20 mouse cellular contexts compared by ENCODE assay signal in the genomic region with DNA sequence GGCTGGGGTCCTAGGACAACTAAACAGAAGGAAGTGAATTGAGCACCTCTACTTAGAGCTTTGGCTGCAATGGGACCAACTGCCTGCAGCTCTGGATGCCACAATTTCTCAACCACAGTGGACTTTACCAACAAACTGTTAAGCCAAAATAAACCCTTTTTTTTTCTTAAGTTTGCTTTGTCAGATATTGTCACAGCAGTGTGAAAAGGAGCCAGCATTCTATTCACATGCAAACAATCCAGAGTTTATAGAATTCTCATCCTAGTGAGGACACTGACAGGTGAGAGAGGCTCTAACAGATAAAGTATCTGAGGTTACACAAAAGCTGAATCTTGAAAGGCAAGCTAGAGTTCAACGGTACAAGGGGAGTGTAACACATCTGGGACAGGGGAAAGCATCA. TPM values are rescaled to one million over a fixed set of nuclear protein-coding genes. Genes with fewer than 3 reads are reported as not detected.
DNase-seq lines count a peak whose midpoint lies in the region; ATAC-seq and TF ChIP-seq lines count a peak whose summit lies in the region.
"Had no signal": no experiment of that assay in that cellular context is flagged by ENCODE, and none has a peak within 500 bp of the region (broad histone marks: within the 10 kb centered on the region; RNA-seq: fewer than 3 reads in every experiment).

No protein-coding gene starts in this region.

- TF ChIP-seq POLR2A in CH12.LX (IDR thresholded peaks at IDR 0.05; ENCODE audit: low read depth, low read length), result no peak

- no peaks in the 10 kb centered on the region for H3K27me3 ChIP-seq in forebrain, embryonic 13.5 days
- H3K27me3 ChIP-seq in forebrain, embryonic 10.5 days (ENCODE audit: poor library complexity, severe bottlenecking), result no peaks in the 10 kb centered on the region
- no peaks in the 10 kb centered on the region for H3K27me3 ChIP-seq in hindbrain, embryonic 15.5 days
- H3K27me3 ChIP-seq in hindbrain, embryonic 12.5 days, result no peaks in the 10 kb centered on the region
- no peaks in the 10 kb centered on the region for H3K27me3 ChIP-seq in CH12.LX (replicated peaks)
- H3K27me3 ChIP-seq in liver, embryonic 14.5 days (ENCODE audit: control insufficient read depth, insufficient read depth, low read length), result no peaks in the 10 kb centered on the region
- H3K27me3 ChIP-seq: embryonic facial prominence, embryonic 15.5 days; heart, embryonic 13.5 days; Patski had no signal

- H3K9me3 ChIP-seq in forebrain, embryonic 13.5 days (replicated peaks), result no peaks in the 10 kb centered on the region
- H3K9me3 ChIP-seq in forebrain, embryonic 10.5 days, result no peaks in the 10 kb centered on the region
- no peaks in the 10 kb centered on the region for H3K9me3 ChIP-seq in hindbrain, embryonic 15.5 days
- no peaks in the 10 kb centered on the region for H3K9me3 ChIP-seq in hindbrain, embryonic 12.5 days (replicated peaks)
- H3K9me3 ChIP-seq in CH12.LX (replicated peaks; ENCODE audit: low read length), result no peaks in the 10 kb centered on the region
- H3K9me3 ChIP-seq in liver, embryonic 14.5 days (ENCODE audit: control insufficient read depth, low read length), result no peaks in the 10 kb centered on the region
- H3K9me3 ChIP-seq: embryonic facial prominence, embryonic 15.5 days; heart, embryonic 13.5 days had no signal

- 88% methylated on average over 1 of the region's 1 CpGs for WGBS in forebrain, embryonic 13.5 days
- 95% methylated on average over 1 of the region's 1 CpGs for WGBS in forebrain, embryonic 10.5 days
- WGBS in hindbrain, embryonic 15.5 days, result 92% methylated on average over 1 of the region's 1 CpGs
- 87% methylated on average over 1 of the region's 1 CpGs for WGBS in hindbrain, embryonic 12.5 days
- WGBS in liver, embryonic 14.5 days (ENCODE audit: insufficient replicate concordance), result 61% methylated on average over 1 of the region's 1 CpGs

- no peak for TF ChIP-seq CTCF in CH12.LX (conservative IDR thresholded peaks at IDR 0.05 in 1 of 2, IDR thresholded peaks at IDR 0.05 in 1 of 2; ENCODE audit: low read depth in 2 of 2, low read length in 2 of 2)
- no peak for TF ChIP-seq CTCF in liver, embryonic 14.5 days (IDR thresholded peaks at IDR 0.05; ENCODE audit: low read depth)

- no peak for ATAC-seq in forebrain, embryonic 13.5 days
- no peak for ATAC-seq in hindbrain, embryonic 15.5 days (ENCODE audit: low FRiP score, low read depth)
- no peak for ATAC-seq in hindbrain, embryonic 12.5 days (ENCODE audit: low FRiP score)
- ATAC-seq in liver, embryonic 14.5 days (ENCODE audit: insufficient read depth), result no peak
- no peak for ATAC-seq in megakaryocyte progenitor cell, adult 5-6 weeks (replicated peaks; ENCODE audit: poor library complexity)
- ATAC-seq: activated CD4-positive, CD25-positive, alpha-beta regulatory T cell, adult 4 months; intestine, embryonic 16.5 days; Patski had no signal

- no peak overlapping the region for H3K4me3 ChIP-seq in forebrain, embryonic 13.5 days
- no peak overlapping the region for H3K4me3 ChIP-seq in forebrain, embryonic 10.5 days
- H3K4me3 ChIP-seq in hindbrain, embryonic 15.5 days, result no peak overlapping the region
- H3K4me3 ChIP-seq in hindbrain, embryonic 12.5 days, result no peak overlapping the region
- H3K4me3 ChIP-seq in CH12.LX (replicated peaks in 1 of 3; ENCODE audit: low read depth in 2 of 3, low read length in 2 of 3, poor library complexity in 1 of 3), result no peak overlapping the region
- H3K4me3 ChIP-seq in liver, embryonic 14.5 days (ENCODE audit: insufficient read depth in 1 of 2, low read depth in 2 of 2, low read length in 2 of 2), result no peak overlapping the region
- H3K4me3 ChIP-seq: embryonic facial prominence, embryonic 15.5 days; heart, embryonic 13.5 days had no signal

- no peak overlapping the region for H3K27ac ChIP-seq in forebrain, embryonic 13.5 days
- H3K27ac ChIP-seq in forebrain, embryonic 10.5 days, result no peak overlapping the region
- no peak overlapping the region for H3K27ac ChIP-seq in hindbrain, embryonic 15.5 days (replicated peaks)
- H3K27ac ChIP-seq in hindbrain, embryonic 12.5 days, result no peak overlapping the region
- H3K27ac ChIP-seq in CH12.LX (ENCODE audit: insufficient read depth, low read depth), result no peak overlapping the region
- H3K27ac ChIP-seq in liver, embryonic 14.5 days, result no peak overlapping the region
- H3K27ac ChIP-seq: embryonic facial prominence, embryonic 15.5 days; heart, embryonic 13.5 days had no signal

- DNase-seq in forebrain, embryonic 10.5 days (ENCODE audit: extremely low spot score, low spot score), result no peak
- no peak for DNase-seq in CH12.LX (ENCODE audit: extremely low read depth)
- no peak for DNase-seq in liver, embryonic 14.5 days (ENCODE audit: low read depth in 3 of 3, low spot score in 3 of 3)
- no peak for DNase-seq in adrenal gland, adult 2 months
- DNase-seq: adrenal gland, postnatal 25 days; cerebellum, adult 18-20 months; cerebellum, adult 9-11 months; cerebellum, postnatal 36 days; embryo, embryonic 11 days; gastrocnemius, postnatal 14 days; heart, postnatal 36 days had no signal

- peaks cover 64% of the 10 kb centered on the region for H3K79me2 ChIP-seq in CH12.LX (replicated peaks; ENCODE audit: control insufficient read depth, extremely low read depth, insufficient read depth, poor library complexity, severe bottlenecking)

- no peak for TF ChIP-seq EP300 in CH12.LX (IDR thresholded peaks at IDR 0.05; ENCODE audit: low read length)
- TF ChIP-seq EP300 in liver, embryonic 14.5 days (IDR thresholded peaks at IDR 0.05; ENCODE audit: low read depth), result no peak

- peak overlapping the region; percentile 4 for H3K4me2 ChIP-seq in forebrain, embryonic 13.5 days
- peak overlapping the region; percentile 70; the same call in 1 of the 2 replicates for H3K4me2 ChIP-seq in hindbrain, embryonic 15.5 days
- H3K4me2 ChIP-seq in hindbrain, embryonic 12.5 days (replicated peaks), result no peak overlapping the region
- H3K4me2 ChIP-seq in CH12.LX (ENCODE audit: insufficient read depth, low read depth, poor library complexity, severe bottlenecking), result 0 out of 2 replicates have a peak overlapping the region, but pooled peaks have one; percentile 44
- H3K4me2 ChIP-seq in liver, embryonic 14.5 days (ENCODE audit: low read depth), result peak overlapping the region; percentile 93

- peaks cover 23% of the 10 kb centered on the region for H3K36me3 ChIP-seq in forebrain, embryonic 13.5 days (ENCODE audit: poor library complexity, severe bottlenecking)
- H3K36me3 ChIP-seq in forebrain, embryonic 10.5 days (replicated peaks), result peaks cover 42% of the 10 kb centered on the region
- H3K36me3 ChIP-seq in hindbrain, embryonic 15.5 days, result peaks cover 12% of the 10 kb centered on the region
- H3K36me3 ChIP-seq in hindbrain, embryonic 12.5 days, result peaks cover 15% of the 10 kb centered on the region
- H3K36me3 ChIP-seq in CH12.LX (replicated peaks in 1 of 2; ENCODE audit: control insufficient read depth in 1 of 2, insufficient read depth in 1 of 2, low read length in 1 of 2), result peaks cover 17 to 60% of the 10 kb centered on the region in 2 experiments
- H3K36me3 ChIP-seq in liver, embryonic 14.5 days (replicated peaks; ENCODE audit: control insufficient read depth, insufficient read depth, low read depth), result peaks cover 15% of the 10 kb centered on the region

- dilution Hi-C loops in CH12.LX (cut with MboI; ENCODE audit: extremely low pct_ligation_motif_present, extremely low pct_unique_long_range_greater_than_20kb, low sequenced_read_pairs), result no loop called here

- no peak for TF ChIP-seq RAD21 in CH12.LX (IDR thresholded peaks at IDR 0.05; ENCODE audit: low read depth, low read length)

- peaks cover 40% of the 10 kb centered on the region for H3K4me1 ChIP-seq in forebrain, embryonic 13.5 days
- H3K4me1 ChIP-seq in forebrain, embryonic 10.5 days, result peaks cover 39% of the 10 kb centered on the region
- peaks cover 43% of the 10 kb centered on the region for H3K4me1 ChIP-seq in hindbrain, embryonic 15.5 days (replicated peaks)
- peaks cover 30% of the 10 kb centered on the region for H3K4me1 ChIP-seq in hindbrain, embryonic 12.5 days
- peaks cover 8 to 47% of the 10 kb centered on the region in 2 experiments for H3K4me1 ChIP-seq in CH12.LX (ENCODE audit: control insufficient read depth in 1 of 2, insufficient read depth in 2 of 2)
- H3K4me1 ChIP-seq in liver, embryonic 14.5 days (replicated peaks; ENCODE audit: control insufficient read depth in 2 of 2, insufficient read depth in 2 of 2, low read length in 1 of 2), result peaks cover 10 to 19% of the 10 kb centered on the region in 2 experiments

- no peak overlapping the region for H3K9ac ChIP-seq in forebrain, embryonic 13.5 days
- no peak overlapping the region for H3K9ac ChIP-seq in hindbrain, embryonic 15.5 days
- H3K9ac ChIP-seq in hindbrain, embryonic 12.5 days, result no peak overlapping the region
- H3K9ac ChIP-seq in CH12.LX (ENCODE audit: insufficient read depth, low read depth), result peak overlapping the region; percentile 13; the same call in 1 of the 2 replicates
- H3K9ac ChIP-seq in liver, embryonic 14.5 days (replicated peaks), result no peak overlapping the region; the same call in 1 of the 2 replicates
- H3K9ac ChIP-seq: embryonic facial prominence, embryonic 15.5 days; heart, embryonic 13.5 days had no signal

- in situ Hi-C loops in CH12.LX (cut with MboI; ENCODE audit: low pct_ligation_motif_present, low pct_unique_long_range_greater_than_20kb, low sequenced_read_pairs), result no loop called here

RNA-seq across cellular contexts. Expression of a gene that starts 2.4 kb away (rescaled TPM):
- 51.3 and 53.5 TPM in 2 replicates for polyA plus RNA-seq in forebrain, embryonic 13.5 days (2015; fragmentation: Nextera tagmentation; extraction: Ambion mirVana)
- polyA plus RNA-seq in forebrain, embryonic 10.5 days (2016; fragmentation: Nextera tagmentation; extraction: Ambion mirVana), result 67.8 and 73.9 TPM in 2 replicates
- 36.2 TPM in 2 replicates for polyA plus RNA-seq in hindbrain, embryonic 15.5 days (2015; fragmentation: Nextera tagmentation; extraction: Ambion mirVana)
- polyA plus RNA-seq in hindbrain, embryonic 12.5 days (2016; fragmentation: Nextera tagmentation; extraction: Ambion mirVana), result 49.7 and 53.4 TPM in 2 replicates
- total RNA-seq in CH12.LX (2012; rRNA removed) (23.4 and 32.7 TPM in 2 replicates), CH12.LX (2014; rRNA removed) (36.3 and 38.1 TPM in 2 replicates)
- polyA plus RNA-seq in CH12.LX (2012; ENCODE audit: insufficient read length, low read depth), result 35.6 and 37.9 TPM in 2 replicates
- polyA plus RNA-seq in liver, embryonic 14.5 days (2012; rRNA removed), result 8.0 and 13.3 TPM in 2 replicates
- polyA plus RNA-seq in liver, embryonic 14.5 days (2014; fragmentation: Nextera tagmentation; extraction: Ambion mirVana), result 14.7 and 15.8 TPM in 2 replicates
- total RNA-seq in megakaryocyte progenitor cell, adult 5-6 weeks (2015), result 26.4 and 30.6 TPM in 2 replicates
- total RNA-seq in megakaryocyte progenitor cell, adult 5-6 weeks (2017), result 32.4 and 40.0 TPM in 2 replicates
- 10 to 100 TPM; 16.8 to 22.5 TPM for total RNA-seq in adrenal gland, adult 2 months (2021)
- polyA plus RNA-seq in adrenal gland, adult 2 months (2012; rRNA removed), result 0.71 and 1.2 TPM in 2 replicates

RNA-seq across cellular contexts. Expression of a gene that starts 2.6 kb away (rescaled TPM):
- 36.9 and 37.8 TPM in 2 replicates for polyA plus RNA-seq in forebrain, embryonic 13.5 days (2015; fragmentation: Nextera tagmentation; extraction: Ambion mirVana)
- polyA plus RNA-seq in forebrain, embryonic 10.5 days (2016; fragmentation: Nextera tagmentation; extraction: Ambion mirVana), result 32.4 and 42.5 TPM in 2 replicates
- 29.4 and 31.7 TPM in 2 replicates for polyA plus RNA-seq in hindbrain, embryonic 15.5 days (2015; fragmentation: Nextera tagmentation; extraction: Ambion mirVana)
- polyA plus RNA-seq in hindbrain, embryonic 12.5 days (2016; fragmentation: Nextera tagmentation; extraction: Ambion mirVana), result 41.1 and 44.8 TPM in 2 replicates
- 32.7 and 44.2 TPM in 2 replicates for total RNA-seq in CH12.LX (2012; rRNA removed)
- total RNA-seq in CH12.LX (2014; rRNA removed), result 132 TPM in 2 replicates
- 85.9 and 95.0 TPM in 2 replicates for polyA plus RNA-seq in CH12.LX (2012; ENCODE audit: insufficient read length, low read depth)
- 9.4 and 10.4 TPM in 2 replicates for polyA plus RNA-seq in liver, embryonic 14.5 days (2012; rRNA removed)
- polyA plus RNA-seq in liver, embryonic 14.5 days (2014; fragmentation: Nextera tagmentation; extraction: Ambion mirVana), result 35.7 and 36.9 TPM in 2 replicates
- 30.7 and 33.0 TPM in 2 replicates for total RNA-seq in megakaryocyte progenitor cell, adult 5-6 weeks (2015)
- total RNA-seq in megakaryocyte progenitor cell, adult 5-6 weeks (2017), result 41.4 and 43.5 TPM in 2 replicates
- total RNA-seq in adrenal gland, adult 2 months (2021), result 10 to 100 TPM; 81.4 to 86.1 TPM
- polyA plus RNA-seq in adrenal gland, adult 2 months (2012; rRNA removed), result 8.4 and 9.1 TPM in 2 replicates

RNA-seq across cellular contexts. Expression of a gene that starts 12.8 kb away (rescaled TPM):
- 11.9 and 14.8 TPM in 2 replicates for polyA plus RNA-seq in forebrain, embryonic 13.5 days (2015; fragmentation: Nextera tagmentation; extraction: Ambion mirVana)
- 27.5 and 28.6 TPM in 2 replicates for polyA plus RNA-seq in forebrain, embryonic 10.5 days (2016; fragmentation: Nextera tagmentation; extraction: Ambion mirVana)
- polyA plus RNA-seq in hindbrain, embryonic 15.5 days (2015; fragmentation: Nextera tagmentation; extraction: Ambion mirVana), result 14.3 and 15.7 TPM in 2 replicates
- 21.3 and 22.3 TPM in 2 replicates for polyA plus RNA-seq in hindbrain, embryonic 12.5 days (2016; fragmentation: Nextera tagmentation; extraction: Ambion mirVana)
- total RNA-seq in CH12.LX (2012; rRNA removed) (34.4 and 45.8 TPM in 2 replicates), CH12.LX (2014; rRNA removed) (43.0 and 45.6 TPM in 2 replicates)
- 55.4 and 55.9 TPM in 2 replicates for polyA plus RNA-seq in CH12.LX (2012; ENCODE audit: insufficient read length, low read depth)
- polyA plus RNA-seq in liver, embryonic 14.5 days (2012; rRNA removed), result 4.4 and 6.2 TPM in 2 replicates
- polyA plus RNA-seq in liver, embryonic 14.5 days (2014; fragmentation: Nextera tagmentation; extraction: Ambion mirVana), result 4.9 and 5.8 TPM in 2 replicates
- total RNA-seq in megakaryocyte progenitor cell, adult 5-6 weeks (2015), result 19.3 and 23.5 TPM in 2 replicates
- 28.4 and 41.3 TPM in 2 replicates for total RNA-seq in megakaryocyte progenitor cell, adult 5-6 weeks (2017)
- total RNA-seq in adrenal gland, adult 2 months (2021), result 10 to 100 TPM; 20.4 to 35.6 TPM
- 28.0 and 46.2 TPM in 2 replicates for polyA plus RNA-seq in adrenal gland, adult 2 months (2012; rRNA removed)

RNA-seq across cellular contexts. Expression of a gene that starts 16.3 kb away (rescaled TPM):
- polyA plus RNA-seq in forebrain, embryonic 13.5 days (2015; fragmentation: Nextera tagmentation; extraction: Ambion mirVana), result 425 and 437 TPM in 2 replicates
- polyA plus RNA-seq in forebrain, embryonic 10.5 days (2016; fragmentation: Nextera tagmentation; extraction: Ambion mirVana), result 105 and 112 TPM in 2 replicates
- 662 and 678 TPM in 2 replicates for polyA plus RNA-seq in hindbrain, embryonic 15.5 days (2015; fragmentation: Nextera tagmentation; extraction: Ambion mirVana)
- polyA plus RNA-seq in hindbrain, embryonic 12.5 days (2016; fragmentation: Nextera tagmentation; extraction: Ambion mirVana), result 417 TPM in 2 replicates
- total RNA-seq in CH12.LX (2012; rRNA removed), result not detected in 2 replicates
- not detected in 2 replicates for total RNA-seq in CH12.LX (2014; rRNA removed)
- 0.20 TPM in 1 of 2 replicates, not detected in the other for polyA plus RNA-seq in CH12.LX (2012; ENCODE audit: insufficient read length, low read depth)
- 1.7 and 2.4 TPM in 2 replicates for polyA plus RNA-seq in liver, embryonic 14.5 days (2012; rRNA removed)
- 0.86 and 1.1 TPM in 2 replicates for polyA plus RNA-seq in liver, embryonic 14.5 days (2014; fragmentation: Nextera tagmentation; extraction: Ambion mirVana)
- total RNA-seq in megakaryocyte progenitor cell, adult 5-6 weeks (2015), result not detected in 2 replicates
- not detected in 2 replicates for total RNA-seq in megakaryocyte progenitor cell, adult 5-6 weeks (2017)
- 10 to 100 TPM in 1 of 2 experiments, 1 to 10 TPM in 1; 7.8 to 13.8 TPM for total RNA-seq in adrenal gland, adult 2 months (2021)
- polyA plus RNA-seq in adrenal gland, adult 2 months (2012; rRNA removed), result 7.4 and 9.2 TPM in 2 replicates

RNA-seq across cellular contexts. Expression of a gene that starts 34.2 kb away (rescaled TPM):
- 229 and 242 TPM in 2 replicates for polyA plus RNA-seq in forebrain, embryonic 13.5 days (2015; fragmentation: Nextera tagmentation; extraction: Ambion mirVana)
- 366 and 369 TPM in 2 replicates for polyA plus RNA-seq in forebrain, embryonic 10.5 days (2016; fragmentation: Nextera tagmentation; extraction: Ambion mirVana)
- polyA plus RNA-seq in hindbrain, embryonic 15.5 days (2015; fragmentation: Nextera tagmentation; extraction: Ambion mirVana), result 175 and 182 TPM in 2 replicates
- polyA plus RNA-seq in hindbrain, embryonic 12.5 days (2016; fragmentation: Nextera tagmentation; extraction: Ambion mirVana), result 204 and 206 TPM in 2 replicates
- 150 and 190 TPM in 2 replicates for total RNA-seq in CH12.LX (2012; rRNA removed)
- 298 and 320 TPM in 2 replicates for total RNA-seq in CH12.LX (2014; rRNA removed)
- polyA plus RNA-seq in CH12.LX (2012; ENCODE audit: insufficient read length, low read depth), result 903 and 917 TPM in 2 replicates
- polyA plus RNA-seq in liver, embryonic 14.5 days (2012; rRNA removed), result 72.4 and 129 TPM in 2 replicates
- polyA plus RNA-seq in liver, embryonic 14.5 days (2014; fragmentation: Nextera tagmentation; extraction: Ambion mirVana), result 162 and 186 TPM in 2 replicates
- total RNA-seq in megakaryocyte progenitor cell, adult 5-6 weeks (2015), result 642 and 695 TPM in 2 replicates
- total RNA-seq in megakaryocyte progenitor cell, adult 5-6 weeks (2017), result 113 and 117 TPM in 2 replicates
- 100 to 1,000 TPM; 209 to 250 TPM for total RNA-seq in adrenal gland, adult 2 months (2021)
- 901 and 1,116 TPM in 2 replicates for polyA plus RNA-seq in adrenal gland, adult 2 months (2012; rRNA removed)
